ENCODE assay signal across 26 mouse cellular contexts in genomic region chr9:83485357-83485756, GRCm38 (mm10).
"Had no signal": no experiment of that assay in that cellular context is flagged by ENCODE, and none has a peak within 500 bp of the region (broad histone marks: within the 10 kb centered on the region; RNA-seq: fewer than 3 reads in every experiment).

No protein-coding gene starts in this region.

- H3K27me3 ChIP-seq: heart, embryonic 13.5 days; heart, embryonic 15.5 days; hindbrain, embryonic 13.5 days; hindbrain, embryonic 15.5 days; limb, embryonic 12.5 days; liver, embryonic 13.5 days; liver, embryonic 15.5 days had no signal

- H3K36me3 ChIP-seq: heart, embryonic 13.5 days; heart, embryonic 15.5 days; hindbrain, embryonic 13.5 days; hindbrain, embryonic 15.5 days; limb, embryonic 10.5 days; limb, embryonic 12.5 days; liver, embryonic 13.5 days; liver, embryonic 15.5 days had no signal

- H3K4me2 ChIP-seq: heart, embryonic 11.5 days; heart, embryonic 13.5 days; heart, embryonic 15.5 days; hindbrain, embryonic 13.5 days; hindbrain, embryonic 15.5 days; limb, embryonic 12.5 days; liver, embryonic 11.5 days; liver, embryonic 13.5 days; liver, embryonic 15.5 days had no signal

- H3K4me1 ChIP-seq: heart, embryonic 15.5 days; liver, embryonic 13.5 days; liver, embryonic 15.5 days had no signal

- H3K27ac ChIP-seq: heart, adult 2 months; heart, embryonic 13.5 days; heart, embryonic 15.5 days; hindbrain, embryonic 13.5 days; hindbrain, embryonic 15.5 days; hindbrain, postnatal 0 days; layer of hippocampus, adult 2 months; left cerebral cortex, adult 2 months; limb, embryonic 10.5 days; limb, embryonic 12.5 days; liver, embryonic 13.5 days; liver, embryonic 15.5 days had no signal

- H3K9ac ChIP-seq: heart, embryonic 13.5 days; heart, embryonic 15.5 days; hindbrain, embryonic 13.5 days; hindbrain, embryonic 15.5 days; limb, embryonic 12.5 days; liver, embryonic 13.5 days; liver, embryonic 15.5 days had no signal

- DNase-seq: gastrocnemius, postnatal 14 days; gastrocnemius, postnatal 36 days; heart, adult 11 months; heart, adult 2 months; heart, postnatal 14 days; heart, postnatal 36 days; kidney, adult 11 months; kidney, adult 2 months; kidney, postnatal 10 days; kidney, postnatal 25 days; kidney, postnatal 4 days; liver; liver, embryonic 13.5 days had no signal

- H3K9me3 ChIP-seq: heart, embryonic 13.5 days; heart, embryonic 15.5 days; hindbrain, embryonic 13.5 days; hindbrain, embryonic 15.5 days; limb, embryonic 10.5 days; limb, embryonic 12.5 days; liver, embryonic 13.5 days; liver, embryonic 15.5 days had no signal

- ATAC-seq: hindbrain, postnatal 0 days; intestine, embryonic 16.5 days had no signal

- H3K4me3 ChIP-seq: heart, adult 2 months; heart, embryonic 13.5 days; heart, embryonic 15.5 days; hindbrain, embryonic 13.5 days; hindbrain, embryonic 15.5 days; layer of hippocampus, adult 2 months; left cerebral cortex, adult 2 months; limb, embryonic 10.5 days; limb, embryonic 12.5 days; liver, embryonic 13.5 days; liver, embryonic 15.5 days had no signal
